Mouse (Mus musculus) hindbrain, embryonic 16.5 days (tissue): ENCODE results near the gene 1520401A03Rik. TPM values are rescaled to one million over a fixed set of nuclear protein-coding genes. Genes with fewer than 3 reads are reported as not detected.

Experiments used
- ATAC-seq: fragments of 200-750 bp; cut with Nextera tagmentation; 2 replicates; pipeline ENCODE4 v1.8.0; 2017; ENCODE audit warnings: moderate TSS enrichment, moderate library complexity
- H3K27ac ChIP-seq: fragments of 300-500 bp; sonication (generic); 2 replicates; pipeline ENCODE4 v1.5.1; 2014; ENCODE audit warnings: low read depth, mild to moderate bottlenecking, control low read depth, low read length, moderate library complexity
- H3K27me3 ChIP-seq: fragments of 300-500 bp; sonication (generic); replicated peaks from 2 replicates; pipeline ENCODE4 v1.6.1; 2014; ENCODE audit warnings: low read length; ENCODE audit not compliant: control insufficient read depth, insufficient read depth
- H3K36me3 ChIP-seq: fragments of 300-500 bp; sonication (generic); 2 replicates; pipeline ENCODE4 v1.6.1; 2014; ENCODE audit warnings: mild to moderate bottlenecking, low read length, moderate library complexity, mixed read lengths; ENCODE audit not compliant: control insufficient read depth, insufficient read depth
- H3K4me1 ChIP-seq: fragments of 300-500 bp; sonication (generic); 2 replicates; pipeline ENCODE4 v1.6.1; 2014; ENCODE audit warnings: low read depth, low read length; ENCODE audit not compliant: control insufficient read depth, insufficient read depth
- H3K4me2 ChIP-seq: fragments of 300-500 bp; sonication (generic); 2 replicates; pipeline ENCODE4 v1.6.1; 2014; ENCODE audit warnings: mild to moderate bottlenecking, low read length, control low read depth, moderate library complexity
- H3K4me3 ChIP-seq: fragments of 300-500 bp; sonication (generic); 2 replicates; pipeline ENCODE4 v1.5.1; 2014; ENCODE audit warnings: mild to moderate bottlenecking, low read length, control low read depth, moderate library complexity
- H3K9ac ChIP-seq: fragments of 300-500 bp; sonication (generic); 2 replicates; pipeline ENCODE4 v1.6.1; 2014; ENCODE audit warnings: low read depth, mild to moderate bottlenecking, control low read depth, low read length, moderate library complexity
- H3K9me3 ChIP-seq: fragments of 300-500 bp; sonication (generic); 2 replicates; pipeline ENCODE4 v1.6.1; 2014; ENCODE audit warnings: mild to moderate bottlenecking, low read length, moderate library complexity; ENCODE audit not compliant: control insufficient read depth
- WGBS: fragments of 180-500 bp; shearing (Covaris S2); extraction: QIAGEN DNeasy Blood & Tissue Kit; methylation state at CpG from one replicate; pipeline ENCODE4 v1.1.7; 2014; 5-methylcytosine and 5-hydroxymethylcytosine counted together
- polyA plus RNA-seq: library from polyadenylated mRNA; unstranded; fragments of >200 nt; fragmentation: Nextera tagmentation; extraction: Ambion mirVana; gene quantifications from 2 replicates; pipeline ENCODE4 v1.2.1, GENCODE M21; 2015

The 1520401A03Rik gene
- polyA plus RNA-seq, 1 experiment from 2014 or later: 0.13 TPM

DNA sequence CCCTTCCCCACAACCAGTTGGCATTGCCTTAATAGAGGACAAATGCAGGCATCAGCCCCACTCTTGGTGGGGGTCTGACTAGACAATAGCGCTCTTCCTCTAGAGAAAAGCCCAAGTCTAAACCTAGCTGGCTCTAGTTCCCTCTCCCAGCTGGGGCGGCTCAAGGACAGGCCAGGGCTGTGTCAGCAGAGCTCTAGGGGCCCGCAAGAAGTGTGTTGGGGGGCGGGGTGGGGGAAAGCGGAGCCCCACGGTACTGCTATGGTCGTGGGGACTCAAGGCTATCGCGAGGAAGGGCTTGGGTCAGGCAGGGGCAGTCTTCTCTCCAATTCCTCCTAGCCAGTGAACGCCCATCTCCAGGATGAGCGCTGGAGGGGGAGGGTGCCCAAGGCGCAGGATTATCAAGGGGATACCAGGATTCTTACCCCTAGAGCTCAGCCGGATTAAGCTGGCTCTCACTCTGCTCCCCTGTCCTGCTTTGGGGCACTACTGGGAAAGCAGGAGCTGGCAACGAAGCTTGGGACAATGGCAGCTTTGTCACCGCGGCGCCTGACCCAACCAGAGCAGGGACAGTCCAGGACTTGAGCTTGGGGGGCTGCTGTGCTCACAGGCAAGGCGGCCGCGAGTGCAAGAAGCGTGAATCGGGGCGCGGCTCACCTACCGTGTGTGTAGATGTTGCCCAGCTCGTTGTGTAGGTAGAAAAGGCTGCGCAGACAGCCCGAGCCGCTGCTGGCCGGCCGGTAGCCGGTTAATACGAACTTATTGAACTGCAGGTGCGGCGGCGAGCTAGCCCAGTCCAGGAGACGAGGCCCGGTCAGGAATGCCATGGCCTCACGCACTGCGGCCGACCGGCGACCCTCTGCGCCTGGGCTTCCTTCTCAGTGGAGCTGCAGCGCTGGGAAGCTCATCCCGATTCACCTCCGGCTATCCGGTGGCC lies 16.9 kb upstream of the 1520401A03Rik start:
- ATAC-seq: peak; percentile 25
- peaks cover 35% of the 10 kb centered on the region for H3K27me3 ChIP-seq
- H3K4me1 ChIP-seq: peaks cover 27% of the 10 kb centered on the region
- peaks cover 12% of the 10 kb centered on the region for H3K36me3 ChIP-seq
- H3K4me3 ChIP-seq: peak overlapping the region; percentile 64
- peak overlapping the region; percentile 85 for H3K4me2 ChIP-seq
- WGBS: under 1% methylated on average over 48 of the region's 48 CpGs
- H3K27ac ChIP-seq: peak overlapping the region; percentile 84
- peak overlapping the region; percentile 74 for H3K9ac ChIP-seq
- H3K9me3 ChIP-seq: no peaks in the 10 kb centered on the region

DNA sequence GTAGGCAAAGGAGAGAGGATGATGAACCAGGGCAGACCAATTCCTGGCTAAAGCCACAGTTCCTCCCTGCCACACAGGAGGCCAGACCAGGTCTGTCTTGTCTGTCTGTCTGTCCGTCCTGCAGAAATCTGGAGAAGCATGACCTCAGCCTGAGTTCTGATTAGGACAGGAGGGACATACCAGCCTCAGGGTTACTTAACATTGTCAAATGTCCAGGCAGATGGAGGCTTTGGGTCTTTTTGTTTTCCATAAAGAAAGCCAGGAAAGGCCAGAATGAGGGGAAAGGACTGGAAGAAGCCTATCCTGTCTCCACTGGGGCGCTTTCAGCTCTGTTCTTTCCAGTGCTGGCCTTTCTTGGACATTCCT lies 16.2 kb upstream of the 1520401A03Rik start:
- H3K27me3 ChIP-seq: peaks cover 29% of the 10 kb centered on the region
- H3K9me3 ChIP-seq: no peaks in the 10 kb centered on the region
- H3K9ac ChIP-seq: peak overlapping the region; percentile 74
- peak overlapping the region; percentile 84 for H3K27ac ChIP-seq
- peak overlapping the region; percentile 85 for H3K4me2 ChIP-seq
- peaks cover 27% of the 10 kb centered on the region for H3K4me1 ChIP-seq
- 14% methylated on average over 2 of the region's 2 CpGs for WGBS
- H3K4me3 ChIP-seq: peak overlapping the region; percentile 64
- peaks cover 12% of the 10 kb centered on the region for H3K36me3 ChIP-seq
- no peak for ATAC-seq

DNA sequence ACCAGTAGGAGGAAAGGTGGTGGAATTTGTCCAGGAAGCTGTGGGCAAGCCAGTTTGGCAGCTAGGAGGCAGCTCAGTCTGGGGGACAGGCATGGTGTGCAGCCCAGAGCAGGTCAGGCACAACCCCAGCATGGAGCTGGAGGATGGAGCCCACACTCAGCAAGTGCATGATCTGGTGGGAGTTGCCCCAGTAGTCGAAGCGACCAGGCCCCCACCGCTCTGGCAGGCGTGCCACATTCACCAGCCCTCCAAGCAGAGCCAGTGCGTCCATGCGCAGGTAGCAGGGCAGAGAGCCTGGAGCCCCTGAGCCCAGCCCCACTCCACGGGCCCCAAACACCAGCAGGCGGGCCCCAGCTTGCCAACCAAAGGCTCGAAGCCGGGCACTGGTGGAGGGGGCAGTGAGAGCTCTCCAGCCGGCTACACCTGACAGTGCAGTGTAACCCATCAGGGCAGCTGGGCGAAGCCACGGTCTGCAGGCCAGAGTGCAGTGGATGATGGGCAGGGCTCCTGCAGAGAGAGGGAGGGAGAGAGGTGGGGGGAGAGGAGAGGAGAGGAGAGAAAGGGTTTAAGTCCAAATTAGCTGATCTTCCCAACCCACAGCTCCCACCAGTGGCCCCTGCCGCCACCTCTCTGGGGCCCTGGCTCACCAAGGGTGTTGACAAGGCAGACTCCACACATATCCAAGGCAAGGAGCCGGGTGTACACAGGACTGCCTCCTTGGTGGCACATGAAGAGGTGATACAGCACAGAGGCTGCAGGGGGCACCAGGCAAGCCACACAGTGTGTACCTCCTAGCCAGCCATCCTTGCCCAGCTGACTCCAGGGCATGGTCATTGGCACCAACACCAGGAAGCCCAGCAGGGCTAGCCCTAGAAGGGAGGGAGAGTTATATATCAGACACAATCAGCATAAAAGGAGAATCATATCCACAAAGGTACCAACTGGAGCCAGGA lies 15.2 kb upstream of the 1520401A03Rik start:
- Histone ChIP-seq H3K4me3 (no peak overlapping the region; the same call in 1 of the 2 replicates), H3K36me3 (peaks cover 12% of the 10 kb centered on the region), H3K9ac (peak overlapping the region; percentile 5), H3K9me3 (no peaks in the 10 kb centered on the region), H3K27ac (no peak overlapping the region), H3K27me3 (peaks cover 18% of the 10 kb centered on the region), H3K4me1 (peaks cover 27% of the 10 kb centered on the region), H3K4me2 (peak overlapping the region; percentile 85)
- no peak for ATAC-seq
- 62% methylated on average over 15 of the region's 15 CpGs for WGBS

DNA sequence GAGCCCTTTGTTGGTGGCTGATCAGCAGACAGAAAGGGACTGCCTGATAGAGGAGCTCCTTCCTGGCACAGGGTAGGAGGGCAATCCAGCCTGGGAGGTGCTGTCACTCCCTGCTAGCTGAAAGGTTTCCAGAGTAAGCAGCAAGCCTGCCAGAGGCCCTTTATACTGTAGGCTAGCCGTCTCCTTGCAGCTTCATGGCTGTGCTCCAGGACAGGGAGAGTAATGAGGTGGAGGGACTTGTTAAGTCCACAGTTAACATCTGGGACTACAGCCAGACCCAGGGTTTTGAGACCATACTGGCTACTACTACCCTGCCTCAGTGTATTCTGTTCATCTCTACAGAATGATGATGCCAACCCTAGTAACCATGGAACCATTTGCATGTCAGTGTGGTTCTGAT lies 11.8 kb upstream of the 1520401A03Rik start:
- H3K4me2 ChIP-seq: no peak overlapping the region
- WGBS: 83% methylated on average over 1 of the region's 1 CpGs
- no peaks in the 10 kb centered on the region for H3K27me3 ChIP-seq
- peak; percentile 22 for ATAC-seq
- no peak overlapping the region for H3K27ac ChIP-seq
- H3K4me3 ChIP-seq: no peak overlapping the region
- peaks cover 12% of the 10 kb centered on the region for H3K36me3 ChIP-seq
- peaks cover 18% of the 10 kb centered on the region for H3K4me1 ChIP-seq
- H3K9ac ChIP-seq: no peak overlapping the region
- H3K9me3 ChIP-seq: no peaks in the 10 kb centered on the region

DNA sequence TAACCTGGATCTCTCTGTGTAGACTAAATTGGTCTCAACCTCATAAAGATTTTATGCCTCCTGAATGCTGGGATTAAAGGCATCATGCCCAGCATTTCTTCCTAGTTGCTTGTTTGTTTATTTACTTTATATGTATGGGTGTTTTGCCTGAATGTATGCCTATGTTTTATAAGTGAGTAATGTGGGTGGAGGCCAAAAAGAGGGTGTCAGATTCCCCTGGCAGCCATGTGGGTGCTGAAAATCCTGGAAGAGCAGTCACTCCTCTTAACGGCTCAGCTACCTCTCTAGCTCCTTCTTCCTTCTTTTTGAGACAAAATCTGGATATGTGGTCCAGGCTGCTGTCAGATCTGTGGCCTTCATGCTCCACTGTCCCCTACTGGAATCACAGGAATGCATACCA lies 7.9 kb upstream of the 1520401A03Rik start:
- ATAC-seq: no peak
- Histone ChIP-seq H3K36me3 (no peaks in the 10 kb centered on the region; the same call in 1 of the 2 replicates), H3K4me2 (no peak overlapping the region), H3K9me3 (no peaks in the 10 kb centered on the region), H3K27ac (no peak overlapping the region), H3K4me1 (peaks cover 9% of the 10 kb centered on the region), H3K27me3 (no peaks in the 10 kb centered on the region), H3K4me3 (no peak overlapping the region), H3K9ac (no peak overlapping the region)
- 70% methylated on average over 1 of the region's 1 CpGs for WGBS

DNA sequence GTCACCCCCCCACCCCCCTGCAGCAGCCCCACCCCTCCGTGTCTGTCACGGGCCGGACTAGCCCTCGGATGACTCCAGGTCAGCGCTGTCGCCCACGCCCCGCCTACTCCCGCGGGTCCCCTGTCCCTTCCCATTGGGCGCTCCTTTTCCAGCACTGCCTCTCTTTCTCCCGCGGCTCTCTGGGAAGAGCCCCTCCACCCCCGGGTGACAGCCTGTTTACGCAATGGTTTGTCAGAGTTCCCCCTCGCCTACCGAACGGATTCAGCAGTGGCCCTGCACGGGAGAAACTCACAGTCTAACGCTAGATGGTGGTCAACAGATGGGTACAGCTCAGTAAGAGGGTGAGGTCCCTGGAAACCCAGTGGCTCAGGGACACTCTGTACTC lies 4.2 kb upstream of the 1520401A03Rik start:
- no peaks in the 10 kb centered on the region for H3K27me3 ChIP-seq
- H3K4me2 ChIP-seq: peak overlapping the region; percentile 96
- 0% methylated on average over 16 of the region's 20 CpGs for WGBS
- H3K4me1 ChIP-seq: peaks cover 10% of the 10 kb centered on the region
- peak overlapping the region; percentile 92 for H3K4me3 ChIP-seq
- H3K27ac ChIP-seq: peak overlapping the region; percentile 63; the same call in 1 of the 2 replicates
- peak overlapping the region; percentile 77 for H3K9ac ChIP-seq
- H3K9me3 ChIP-seq: no peaks in the 10 kb centered on the region
- H3K36me3 ChIP-seq: no peaks in the 10 kb centered on the region
- ATAC-seq: peak; percentile 85

DNA sequence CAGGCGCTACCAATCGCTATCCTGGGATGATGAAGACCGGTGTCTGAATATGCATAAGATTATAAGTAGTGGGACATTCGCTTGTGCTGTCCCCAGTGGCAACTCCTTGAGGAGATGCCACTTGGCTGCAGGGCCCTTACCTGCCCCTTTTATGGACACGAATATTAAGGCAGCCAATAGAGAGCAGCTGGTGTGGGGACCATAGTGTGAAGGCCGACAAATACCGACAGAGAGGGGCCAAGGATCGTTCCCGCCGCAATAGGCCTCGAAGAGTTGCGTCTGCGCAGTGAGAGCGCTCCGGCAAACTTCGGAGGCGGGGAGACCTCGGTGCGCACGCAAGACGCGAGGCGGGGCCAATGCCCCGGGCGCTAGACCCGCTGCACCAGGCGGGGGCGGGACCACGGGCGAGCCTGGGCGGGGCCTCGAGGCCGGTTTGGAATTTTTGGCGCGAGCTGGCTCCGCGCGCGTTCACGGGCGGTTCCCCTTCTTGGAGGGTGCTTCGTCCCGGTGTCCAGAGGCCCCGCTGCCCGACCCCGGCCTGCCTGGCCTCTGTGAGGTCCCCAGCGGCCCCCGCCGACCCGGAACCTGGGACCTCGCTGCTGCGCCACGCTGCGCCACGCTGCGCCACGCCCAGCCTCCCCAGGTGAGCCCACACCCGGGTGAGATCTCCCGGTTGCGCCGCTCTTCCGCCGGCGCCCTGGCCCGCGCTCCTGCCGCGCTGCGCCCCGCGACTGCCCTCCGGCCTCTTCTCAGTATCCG lies 3.6 kb upstream of the 1520401A03Rik start, which contains the start of gene Pkmyt1:
TSS of gene Pkmyt1 (plus strand) at position 338 of the 759 bp plus-strand sequence.
- no peaks in the 10 kb centered on the region for H3K36me3 ChIP-seq
- peaks cover 10% of the 10 kb centered on the region for H3K4me1 ChIP-seq
- ATAC-seq: peak; percentile 95
- peak within 1 kb of the TSS; percentile 72 for H3K27ac ChIP-seq
- H3K9ac ChIP-seq: peak within 1 kb of the TSS; percentile 77
- no peaks in the 10 kb centered on the region for H3K27me3 ChIP-seq
- H3K4me3 ChIP-seq: peak within 1 kb of the TSS; percentile 92
- peak within 1 kb of the TSS; percentile 96 for H3K4me2 ChIP-seq
- under 1% methylated on average over 51 of the region's 73 CpGs for WGBS
- no peaks in the 10 kb centered on the region for H3K9me3 ChIP-seq

DNA sequence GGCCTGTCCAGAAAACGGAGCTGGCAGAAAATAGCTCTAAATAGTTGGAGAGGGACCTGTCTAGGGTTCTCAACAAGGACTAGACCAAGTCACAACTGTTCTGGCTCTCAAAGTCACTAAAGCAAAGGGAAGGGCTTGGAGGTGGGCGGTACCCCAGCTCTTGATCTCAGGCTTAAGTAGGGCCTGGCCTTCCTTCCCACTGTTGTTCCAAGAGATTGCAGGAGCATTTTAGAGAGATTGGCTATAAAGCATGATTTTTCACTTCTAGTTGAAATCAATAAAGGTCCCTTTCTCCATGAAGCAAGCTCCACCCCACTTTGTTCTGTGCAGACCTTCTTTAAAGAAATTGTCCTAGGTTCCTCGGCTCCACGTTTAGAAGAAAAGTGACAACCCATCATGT lies 2.9 kb upstream of the 1520401A03Rik start:
- Histone ChIP-seq H3K9me3 (no peaks in the 10 kb centered on the region), H3K27ac (peak overlapping the region; percentile 72), H3K4me1 (peaks cover 10% of the 10 kb centered on the region), H3K36me3 (no peaks in the 10 kb centered on the region), H3K27me3 (no peaks in the 10 kb centered on the region), H3K4me3 (peak overlapping the region; percentile 92), H3K4me2 (peak overlapping the region; percentile 96), H3K9ac (peak overlapping the region; percentile 77)
- ATAC-seq: no peak
- 67% methylated on average over 4 of the region's 4 CpGs for WGBS
